Mouse (Mus musculus): ENCODE data around the gene Max.

GRCm38 (mm10) chr12:76916163-76916562 lies 45.8 kb downstream of the Max start:
- TF ChIP-seq CTCF (IDR thresholded peaks at IDR 0.05; ENCODE audit: low read depth, low read length): no peak
- no peak for TF ChIP-seq POLR2A (IDR thresholded peaks at IDR 0.05; ENCODE audit: extremely low read depth, insufficient read depth, low read length)
